Mouse (Mus musculus): ENCODE measurements around the gene Plk2.

Gene Plk2

DNA sequence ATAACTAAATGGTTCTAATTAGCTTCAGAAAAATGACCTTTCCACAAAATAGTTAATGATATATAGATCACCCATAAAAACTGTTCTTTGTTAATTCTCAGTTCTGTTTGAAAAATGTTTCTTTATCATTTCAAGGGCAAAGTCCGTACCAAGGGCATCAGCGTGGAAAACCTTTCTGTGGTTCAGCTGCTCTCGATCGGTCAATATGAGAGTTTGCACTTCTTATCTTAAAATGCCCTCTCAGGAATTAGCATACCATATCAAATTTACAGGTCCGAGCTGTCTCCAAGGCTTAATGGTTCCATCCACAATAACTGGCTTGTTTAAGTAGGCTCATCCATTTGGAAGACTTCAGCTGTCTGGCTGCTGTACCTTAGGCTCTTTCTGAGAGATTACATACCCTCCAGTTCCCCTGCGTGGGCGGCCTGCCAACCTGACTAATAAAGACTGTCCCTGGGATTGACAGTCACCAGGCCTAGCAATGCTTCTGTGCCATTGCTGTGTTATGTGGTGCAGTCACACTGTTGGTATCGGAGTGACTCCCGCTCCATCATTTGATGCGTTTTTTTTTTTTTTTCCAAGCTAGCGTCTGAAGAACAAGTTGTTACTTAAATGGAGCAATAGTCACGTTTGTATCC, 17.8 kb downstream of the Plk2 start:
- no peak for DNase-seq

DNA sequence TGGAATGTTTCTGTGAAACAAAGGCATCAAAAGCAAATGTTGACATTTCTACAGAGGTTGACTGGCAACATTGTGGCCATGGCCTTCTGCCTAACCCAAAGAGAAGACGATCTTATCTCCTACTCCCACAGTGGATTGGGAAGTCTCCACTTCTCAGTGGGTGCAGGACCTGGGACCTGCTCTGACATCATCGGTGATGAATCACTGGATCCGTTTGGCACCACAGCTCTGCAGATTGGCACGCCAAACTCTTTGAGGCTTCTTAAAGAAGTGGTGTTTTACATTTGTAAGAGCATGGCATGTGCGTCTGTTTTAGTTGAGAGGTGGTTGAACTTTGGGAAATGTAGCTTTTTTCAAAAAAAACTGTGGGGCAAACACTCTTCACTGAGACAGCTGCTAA, 23.8 kb downstream of the Plk2 start:
- no peak for DNase-seq

DNA sequence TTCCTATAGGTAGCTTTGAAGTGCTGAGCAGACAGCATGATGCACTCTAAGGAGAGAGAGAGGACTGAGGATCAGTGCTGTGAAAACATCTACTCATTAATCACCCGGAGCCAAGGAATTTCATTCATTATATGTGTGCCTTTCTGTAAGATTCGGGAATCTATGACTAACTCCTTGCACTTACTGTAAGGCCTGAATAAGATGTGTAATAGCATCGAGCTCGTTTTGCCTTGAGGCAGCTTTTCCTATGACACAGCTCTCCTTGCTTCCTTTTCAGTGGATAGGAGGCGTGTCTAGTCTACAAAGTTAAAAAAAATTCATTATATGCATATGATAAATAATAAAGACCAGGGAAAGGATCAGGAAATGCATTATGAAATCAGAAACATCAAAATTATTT, 24.8 kb downstream of the Plk2 start:
- no peak for DNase-seq

DNA sequence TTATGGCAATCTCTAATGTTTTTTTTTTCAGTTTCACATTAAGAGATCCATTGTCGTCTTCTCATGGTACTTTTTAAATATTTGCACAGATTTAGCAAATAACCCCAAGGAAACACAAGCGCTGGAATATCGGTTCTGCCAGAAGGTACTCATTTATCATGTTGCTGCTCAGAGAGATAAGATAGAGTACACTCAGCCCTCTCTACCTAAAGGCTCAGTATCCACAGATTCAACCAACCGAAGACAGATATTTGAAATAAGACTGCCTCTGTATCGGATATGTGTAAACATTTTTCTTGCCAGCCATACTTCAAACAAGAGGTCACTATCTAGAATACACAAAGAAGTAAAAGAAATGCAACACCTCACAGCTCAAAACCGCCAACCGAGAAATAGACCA, 27.6 kb downstream of the Plk2 start:
- no peak for DNase-seq

DNA sequence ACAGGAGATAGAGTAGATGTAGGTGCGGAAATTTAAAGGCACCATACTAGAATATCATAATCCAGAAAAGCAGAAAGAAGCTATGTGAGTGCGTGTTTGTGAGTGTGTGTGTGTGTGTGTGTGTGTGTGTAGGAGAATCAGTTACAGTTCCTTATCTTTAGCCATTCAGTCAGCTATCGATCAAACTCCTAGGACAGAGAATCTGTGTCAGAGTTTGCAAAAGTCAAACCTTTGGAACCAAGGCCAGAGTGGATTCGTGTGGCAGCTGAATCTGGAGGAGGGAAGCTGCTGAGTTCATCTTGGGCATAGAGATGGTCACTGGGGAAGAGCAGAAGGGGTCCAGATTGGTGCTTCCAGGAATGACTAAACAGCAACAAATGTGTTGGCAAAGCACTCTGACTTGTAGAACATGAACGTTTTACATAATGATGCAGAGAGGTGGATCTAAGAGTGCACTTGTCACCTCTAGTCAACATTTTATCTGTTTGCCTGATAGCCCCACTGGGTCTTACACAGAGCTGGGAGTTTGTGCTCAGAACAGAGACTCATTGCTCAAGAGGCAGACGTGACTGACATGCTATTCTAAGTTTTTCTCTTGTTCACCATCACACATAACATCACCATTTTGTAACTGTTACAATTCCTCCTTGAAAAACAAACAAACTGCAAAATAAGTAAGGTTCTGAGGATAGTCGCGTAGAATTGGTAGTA, 30.8 kb downstream of the Plk2 start:
- DNase-seq: no peak

DNA sequence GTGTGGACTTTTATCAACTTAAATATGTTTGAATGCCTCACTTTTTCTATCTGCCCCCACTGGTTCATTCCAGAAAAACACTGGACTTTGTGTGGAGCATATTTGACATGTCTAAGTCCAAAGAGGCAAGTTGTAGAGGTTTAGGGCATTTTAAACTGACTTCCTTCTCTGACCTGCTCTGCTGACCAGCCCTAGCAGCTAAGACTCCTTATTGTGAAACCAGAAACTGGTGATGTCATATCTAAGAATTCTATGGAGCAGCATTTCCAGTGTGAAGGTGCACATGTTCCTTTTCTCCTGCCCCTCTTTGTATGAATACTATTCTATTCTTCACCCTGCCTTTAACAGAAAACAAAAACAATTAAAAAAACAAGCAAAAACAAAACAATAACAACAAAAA, 36.5 kb downstream of the Plk2 start:
- DNase-seq: no peak

DNA sequence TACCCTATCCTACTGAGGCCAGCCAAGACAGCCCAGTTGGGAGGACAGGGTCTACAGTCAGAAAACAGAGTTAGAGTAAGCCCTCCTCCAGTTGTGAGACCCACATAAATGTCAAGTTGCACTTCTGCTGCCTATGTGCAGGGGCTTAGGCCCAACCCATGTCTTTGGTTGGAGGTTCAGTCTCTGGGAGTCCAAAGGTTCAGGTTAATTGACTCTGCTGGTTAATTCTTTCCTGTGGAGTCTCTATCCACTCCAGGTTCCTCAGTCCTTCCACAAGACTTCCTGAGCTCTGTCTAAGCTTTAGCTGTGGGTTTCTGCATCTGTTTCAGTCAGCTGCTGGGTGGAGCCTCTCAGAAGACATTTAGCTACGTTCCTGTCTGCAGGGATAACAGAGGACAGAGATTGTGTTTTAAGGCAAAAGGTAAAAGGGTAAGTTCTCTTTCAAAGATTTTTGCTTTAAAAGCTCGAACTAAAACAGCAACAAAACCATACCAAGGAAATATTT, 37.3 kb downstream of the Plk2 start:
- DNase-seq: no peak

DNA sequence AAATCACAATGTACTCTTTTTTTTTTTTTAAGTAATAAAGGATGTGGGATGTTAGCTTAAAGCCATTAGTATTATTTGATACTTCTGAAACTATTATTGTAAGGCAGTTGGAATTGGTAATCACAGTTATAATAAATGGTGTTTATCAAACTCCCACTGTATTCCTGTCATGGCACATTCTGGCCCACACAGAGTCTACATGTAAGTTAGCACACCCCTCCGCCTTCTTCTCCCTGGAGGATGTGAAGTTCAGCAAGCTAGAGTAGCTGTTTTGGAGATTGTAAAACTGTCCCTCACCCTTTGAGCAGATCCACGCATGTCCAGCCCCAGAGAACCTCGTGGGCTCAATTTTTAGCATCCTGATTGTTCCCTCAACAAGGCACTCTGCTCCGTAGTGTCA, 37.8 kb downstream of the Plk2 start:
- DNase-seq: no peak

DNA sequence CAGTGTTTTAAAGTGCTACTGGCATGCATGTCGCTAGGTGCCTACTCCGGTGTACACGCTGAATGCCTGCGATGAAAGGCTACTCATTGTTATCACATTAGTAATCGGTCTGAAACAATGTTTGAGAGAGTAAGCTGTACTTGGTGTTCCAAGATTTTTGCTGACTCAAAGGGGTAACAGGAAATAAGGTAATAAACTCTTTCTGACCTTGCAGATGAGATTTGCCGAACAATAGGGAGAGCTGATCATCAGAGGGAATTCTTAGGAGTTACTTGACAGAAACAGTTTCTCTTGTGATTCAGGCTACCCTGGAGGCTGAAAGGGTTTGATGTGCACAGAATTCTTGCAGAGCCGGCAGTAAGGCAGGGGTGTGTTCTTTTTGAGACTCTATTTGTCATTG, 41.8 kb downstream of the Plk2 start:
- DNase-seq: no peak

DNA sequence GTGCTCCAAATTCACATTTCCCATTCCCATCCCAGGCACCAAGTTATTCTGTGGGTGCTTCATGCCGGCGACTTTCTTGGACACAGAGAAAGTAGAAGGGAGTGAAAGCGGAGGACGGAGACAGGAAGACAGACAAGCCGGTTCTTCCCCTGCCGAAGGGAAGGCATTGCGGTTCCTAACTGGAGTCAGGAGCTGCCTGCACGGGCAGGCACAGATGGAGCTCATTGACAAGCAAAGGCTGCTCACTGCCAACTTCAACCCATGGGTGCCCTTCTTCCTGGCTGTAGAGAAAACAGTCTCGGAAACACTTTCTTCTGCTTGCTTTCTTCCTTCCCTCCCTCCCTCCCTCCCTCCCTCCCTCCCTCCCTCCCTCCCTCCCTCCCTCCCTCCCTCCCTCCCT, 43.8 kb downstream of the Plk2 start:
- no peak for DNase-seq

DNA sequence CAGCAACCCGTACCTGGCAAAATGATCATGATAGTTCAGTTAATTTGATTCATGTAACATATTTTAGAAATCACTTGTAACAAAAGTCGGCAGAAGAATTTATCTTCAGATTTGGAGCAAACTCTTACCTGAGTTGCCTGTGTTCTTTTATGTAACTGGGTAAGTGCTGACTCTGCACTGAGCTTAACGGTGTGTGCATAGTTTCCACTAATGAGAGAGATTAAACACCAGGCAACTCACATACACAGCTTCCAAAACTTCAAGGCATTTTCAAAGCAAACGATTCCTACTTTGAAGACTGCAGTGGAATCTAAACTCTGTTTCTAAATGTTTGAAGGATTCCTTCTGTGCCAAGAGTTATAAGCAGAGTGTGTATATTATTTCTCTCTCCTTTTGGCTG, 49.5 kb downstream of the Plk2 start:
- DNase-seq: no peak

DNA sequence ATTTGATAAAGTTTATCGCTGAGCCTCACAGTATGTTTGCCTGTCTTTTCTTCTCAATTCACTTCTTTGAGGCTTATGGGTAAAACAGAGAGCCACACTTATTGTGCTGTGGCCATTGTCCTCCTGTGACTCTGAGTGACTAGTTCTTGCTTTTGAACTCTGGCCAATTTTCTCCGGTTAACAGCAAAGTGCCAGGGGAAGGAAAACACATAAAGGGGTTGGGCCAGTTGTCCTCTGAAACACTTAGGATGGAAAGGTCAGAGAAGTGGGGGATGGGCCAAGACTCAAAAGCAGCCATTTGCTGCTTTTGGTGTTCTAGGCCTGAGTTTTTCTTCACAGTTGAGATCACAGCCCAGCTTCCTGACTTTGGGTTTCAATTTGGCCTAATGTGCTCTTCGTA, 50.0 kb downstream of the Plk2 start:
- peak; percentile 33 to 45 for DNase-seq

DNA sequence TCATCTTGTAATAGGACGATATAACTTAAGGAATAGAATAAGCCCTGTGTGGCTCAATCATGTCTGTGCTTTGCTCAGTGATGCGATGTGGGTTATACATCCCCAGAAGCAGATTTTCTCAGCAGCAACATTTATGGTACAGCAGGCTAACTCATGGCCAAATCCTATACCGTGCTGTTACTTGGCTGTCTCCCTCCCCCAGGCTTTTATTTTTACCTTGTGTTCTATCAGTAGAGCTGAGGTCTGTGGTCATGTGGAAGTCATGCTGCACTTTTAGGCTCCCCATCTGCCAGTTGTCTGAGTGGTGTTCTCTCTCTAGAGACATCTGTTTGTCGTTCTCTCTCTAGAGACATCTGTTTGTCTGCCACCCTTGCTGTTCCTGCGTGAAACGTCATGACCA, 51.6 kb downstream of the Plk2 start:
- DNase-seq: no peak

DNA sequence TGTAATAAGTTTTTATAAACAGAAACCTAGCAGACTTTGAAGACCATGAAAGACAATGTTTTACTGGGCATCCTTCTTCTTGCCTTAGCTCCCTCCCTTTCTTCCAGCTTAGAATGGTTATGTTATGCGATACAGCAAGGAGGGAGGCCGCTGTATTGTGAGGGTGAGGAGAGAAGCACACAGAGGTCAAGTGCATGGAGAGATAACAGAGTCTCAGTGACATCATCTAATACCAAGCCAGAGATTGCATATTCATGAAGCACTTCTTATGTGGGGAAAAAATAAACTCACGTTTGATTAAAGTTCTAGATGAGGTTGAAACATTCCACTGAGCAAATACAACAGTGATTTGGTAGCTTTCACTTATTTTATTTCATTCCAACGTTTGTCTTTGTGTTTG, 55.2 kb downstream of the Plk2 start:
- no peak for DNase-seq
